ENCODE assay signal across 21 mouse cellular contexts in the genomic region with DNA sequence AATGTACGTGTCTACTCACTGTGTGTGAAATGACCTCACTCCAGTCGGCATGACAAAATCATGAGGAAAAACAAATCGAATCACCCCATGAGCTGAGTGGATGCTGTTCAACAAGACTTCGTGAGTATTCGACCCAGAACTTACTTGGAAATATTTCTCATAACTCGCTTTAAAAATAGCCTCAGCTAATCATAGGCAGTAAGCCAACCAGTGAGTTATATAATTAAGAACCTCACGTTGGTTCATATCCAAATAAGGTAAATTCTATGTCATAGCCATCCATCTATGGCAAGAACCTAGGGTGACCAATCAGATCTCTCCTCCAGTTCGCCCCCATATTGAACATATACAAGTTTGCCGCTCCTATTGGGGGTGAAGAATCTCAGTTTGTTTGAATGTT.
DNase-seq lines count a peak whose midpoint lies in the region; ATAC-seq and TF ChIP-seq lines count a peak whose summit lies in the region.
"Had no signal": no experiment of that assay in that cellular context is flagged by ENCODE, and none has a peak within 500 bp of the region (broad histone marks: within the 10 kb centered on the region; RNA-seq: fewer than 3 reads in every experiment).

No protein-coding gene starts in this region.

- TF ChIP-seq CTCF in heart, postnatal 0 days (IDR thresholded peaks at IDR 0.05; ENCODE audit: low read depth): no peak

- no peak for TF ChIP-seq EP300 in heart, postnatal 0 days (IDR thresholded peaks at IDR 0.05; ENCODE audit: low read depth)

- H3K4me2 ChIP-seq in heart, postnatal 0 days (ENCODE audit: low read depth, low read length): no peak overlapping the region
- H3K4me2 ChIP-seq: forebrain, embryonic 13.5 days; heart, embryonic 13.5 days; hindbrain, embryonic 12.5 days; hindbrain, embryonic 15.5 days had no signal

- no peaks in the 10 kb centered on the region for H3K27me3 ChIP-seq in heart, embryonic 10.5 days (ENCODE audit: insufficient read depth, poor library complexity, severe bottlenecking)
- H3K27me3 ChIP-seq in heart, postnatal 0 days (ENCODE audit: control insufficient read depth, insufficient read depth, low read length): no peaks in the 10 kb centered on the region
- H3K27me3 ChIP-seq: forebrain, embryonic 13.5 days; heart, embryonic 13.5 days; hindbrain, embryonic 12.5 days; hindbrain, embryonic 15.5 days had no signal

- H3K4me1 ChIP-seq in heart, embryonic 10.5 days: no peaks in the 10 kb centered on the region
- H3K4me1 ChIP-seq in heart, postnatal 0 days (ENCODE audit: control insufficient read depth, insufficient read depth): peaks cover 7% of the 10 kb centered on the region; the same call in 1 of the 2 replicates
- H3K4me1 ChIP-seq in brown adipose tissue, adult 24 weeks (ENCODE audit: control insufficient read depth, insufficient read depth, insufficient read length, low read length): peaks cover 8% of the 10 kb centered on the region
- H3K4me1 ChIP-seq: forebrain, embryonic 10.5 days; hindbrain, embryonic 12.5 days had no signal

- peak; percentile 62 for ATAC-seq in heart, postnatal 0 days (ENCODE audit: insufficient read depth, low read depth)
- ATAC-seq: activated CD4-positive, CD25-positive, alpha-beta regulatory T cell, adult 4 months; forebrain, embryonic 13.5 days; forebrain, embryonic 16.5 days had no signal

- intact Hi-C loops in heart, postnatal 14 days (cut with DNase I): loop anchor here (5.0 kb wide), 1 partner anchor 92 kb away; no protein-coding TSS in a partner anchor

- WGBS in heart, embryonic 10.5 days: 87% methylated on average over 9 of the region's 9 CpGs
- 46% methylated on average over 9 of the region's 9 CpGs for WGBS in heart, postnatal 0 days

- no peak overlapping the region for H3K9ac ChIP-seq in heart, postnatal 0 days (replicated peaks; ENCODE audit: low read depth, low read length)
- H3K9ac ChIP-seq: forebrain, embryonic 13.5 days; heart, embryonic 13.5 days; hindbrain, embryonic 12.5 days; hindbrain, embryonic 15.5 days had no signal

- DNase-seq in heart, adult 18-20 months: peak; percentile 0 to 6
- DNase-seq in heart, embryonic 10.5 days (ENCODE audit: low spot score): no peak
- DNase-seq in heart, postnatal 0 days (ENCODE audit: low spot score): peak; percentile 51
- no peak for DNase-seq in heart, postnatal 14 days
- DNase-seq in frontal cortex, postnatal 14 days (ENCODE audit: low spot score in 2 of 2): no peak
- DNase-seq: adrenal gland, adult 8-10 months; adrenal gland, postnatal 25 days; cerebellum, adult 18-20 months; cerebellum, adult 9-10 months; cerebellum, postnatal 14 days; gastrocnemius, postnatal 25 days; heart, adult 2 months; kidney, adult 2 months had no signal

- H3K27ac ChIP-seq in heart, embryonic 10.5 days: no peak overlapping the region
- H3K27ac ChIP-seq in heart, postnatal 0 days (ENCODE audit: low read depth): no peak overlapping the region
- peak overlapping the region; percentile 43; the same call in 1 of the 2 replicates for H3K27ac ChIP-seq in brown adipose tissue, adult 24 weeks (replicated peaks; ENCODE audit: low read depth, low read length)
- H3K27ac ChIP-seq: forebrain, embryonic 10.5 days; forebrain, embryonic 13.5 days; heart, adult 2 months; heart, embryonic 13.5 days; hindbrain, embryonic 12.5 days; hindbrain, embryonic 15.5 days had no signal

- no peaks in the 10 kb centered on the region for H3K36me3 ChIP-seq in heart, embryonic 10.5 days
- H3K36me3 ChIP-seq in heart, postnatal 0 days (replicated peaks; ENCODE audit: control insufficient read depth, insufficient read depth, low read length): no peaks in the 10 kb centered on the region
- H3K36me3 ChIP-seq: forebrain, embryonic 10.5 days; heart, embryonic 13.5 days; hindbrain, embryonic 12.5 days; hindbrain, embryonic 15.5 days had no signal

- H3K9me3 ChIP-seq in heart, embryonic 10.5 days: no peaks in the 10 kb centered on the region
- H3K9me3 ChIP-seq in heart, postnatal 0 days (replicated peaks; ENCODE audit: control insufficient read depth, low read length): no peaks in the 10 kb centered on the region
- H3K9me3 ChIP-seq: forebrain, embryonic 13.5 days; heart, embryonic 13.5 days; hindbrain, embryonic 12.5 days; hindbrain, embryonic 15.5 days had no signal

- no peak overlapping the region for H3K4me3 ChIP-seq in heart, embryonic 10.5 days
- no peak overlapping the region for H3K4me3 ChIP-seq in heart, postnatal 0 days (ENCODE audit: low read depth, low read length)
- H3K4me3 ChIP-seq in brown adipose tissue, adult 24 weeks (ENCODE audit: insufficient read depth, low read depth, low read length): no peak overlapping the region
- H3K4me3 ChIP-seq: forebrain, embryonic 10.5 days; forebrain, embryonic 13.5 days; heart, adult 2 months; heart, embryonic 13.5 days; hindbrain, embryonic 12.5 days; hindbrain, embryonic 15.5 days had no signal

Comparison
In these comparisons a context has a peak if more than half of its experiments do, and no peak if none do; other contexts are left out.
1. DNase-seq: peak in heart, adult 18-20 months (2 of 2) and heart, postnatal 0 days (single experiment); none in heart, embryonic 10.5 days (single experiment), heart, postnatal 14 days (0 of 2) and frontal cortex, postnatal 14 days (0 of 2).